Mouse (Mus musculus) stomach, embryonic 14.5 days (tissue): ENCODE results near the gene Tbc1d9b. TPM values are rescaled to one million over a fixed set of nuclear protein-coding genes. Genes with fewer than 3 reads are reported as not detected.
A peak's percentile ranks its signal among the peaks of the same experiment; 100 is the strongest.

Experiments
- ATAC-seq: fragments of 200-750 bp; cut with Nextera tagmentation; 2 replicates; pipeline ENCODE4 v1.8.0; 2017; ENCODE audit warnings: low read depth, moderate TSS enrichment; ENCODE audit not compliant: insufficient number of reproducible peaks, insufficient read depth, low FRiP score
- H3K27ac ChIP-seq: fragments of 300-500 bp; sonication (generic); 2 replicates; pipeline ENCODE4 v1.5.1; 2014; ENCODE audit warnings: mild to moderate bottlenecking, low read length, moderate library complexity, mixed read lengths
- H3K27me3 ChIP-seq: fragments of 300-500 bp; sonication (generic); 2 replicates; pipeline ENCODE4 v1.6.1; 2014; ENCODE audit warnings: low read length, control low read depth, mixed read lengths; ENCODE audit not compliant: control insufficient read depth, insufficient read depth
- H3K36me3 ChIP-seq: fragments of 300-500 bp; sonication (generic); 2 replicates; pipeline ENCODE4 v1.6.1; 2014; ENCODE audit warnings: mild to moderate bottlenecking, control low read depth, low read length, moderate library complexity, mixed read lengths; ENCODE audit not compliant: control insufficient read depth, insufficient read depth
- H3K4me1 ChIP-seq: fragments of 300-500 bp; sonication (generic); 2 replicates; pipeline ENCODE4 v1.6.1; 2014; ENCODE audit warnings: low read length, control low read depth, mixed read lengths; ENCODE audit not compliant: control insufficient read depth, insufficient read depth
- H3K4me2 ChIP-seq: fragments of 300-500 bp; sonication (generic); replicated peaks from 2 replicates; pipeline ENCODE4 v1.6.1; 2014; ENCODE audit warnings: low read depth, low read length, control low read depth
- H3K4me3 ChIP-seq: fragments of 300-500 bp; sonication (generic); 2 replicates; pipeline ENCODE4 v1.5.1; 2014; ENCODE audit warnings: low read depth, low read length, control low read depth
- H3K9ac ChIP-seq: fragments of 300-500 bp; sonication (generic); replicated peaks from 2 replicates; pipeline ENCODE4 v1.6.1; 2014; ENCODE audit warnings: low read depth, mild to moderate bottlenecking, control low read depth, low read length, moderate library complexity, mixed read lengths
- H3K9me3 ChIP-seq: fragments of 300-500 bp; sonication (generic); 2 replicates; pipeline ENCODE4 v1.6.1; 2016; ENCODE audit warnings: low read depth, low read length, control low read depth; ENCODE audit not compliant: control insufficient read depth
- WGBS: fragments of 180-500 bp; shearing (Covaris S2); extraction: QIAGEN DNeasy Blood & Tissue Kit; methylation state at CpG from one replicate; pipeline ENCODE4 v1.1.7; 2014; 5-methylcytosine and 5-hydroxymethylcytosine counted together
- polyA plus RNA-seq: library from polyadenylated mRNA; unstranded; fragments of >200 nt; fragmentation: Nextera tagmentation; extraction: Ambion mirVana; gene quantifications from 2 replicates; pipeline ENCODE4 v1.2.1, GENCODE M21; 2014

The Tbc1d9b gene
- polyA plus RNA-seq, 1 experiment from 2014 or later: 39.3 TPM

GRCm38 (mm10) chr11:50127781-50128180 lies 3.4 kb upstream of the Tbc1d9b start:
- 0 out of 2 replicates have a peak, but pooled peaks cover 5% of the 10 kb centered on the region for H3K4me1 ChIP-seq
- WGBS: 6% methylated on average over 10 of the region's 10 CpGs
- H3K4me3 ChIP-seq: no peak overlapping the region
- no peak overlapping the region for H3K9ac ChIP-seq
- H3K4me2 ChIP-seq: peak overlapping the region; percentile 27; the same call in 1 of the 2 replicates
- no peaks in the 10 kb centered on the region for H3K27me3 ChIP-seq
- no peaks in the 10 kb centered on the region for H3K9me3 ChIP-seq
- no peaks in the 10 kb centered on the region for H3K36me3 ChIP-seq
- ATAC-seq: no peak
- H3K27ac ChIP-seq: no peak overlapping the region

DNA sequence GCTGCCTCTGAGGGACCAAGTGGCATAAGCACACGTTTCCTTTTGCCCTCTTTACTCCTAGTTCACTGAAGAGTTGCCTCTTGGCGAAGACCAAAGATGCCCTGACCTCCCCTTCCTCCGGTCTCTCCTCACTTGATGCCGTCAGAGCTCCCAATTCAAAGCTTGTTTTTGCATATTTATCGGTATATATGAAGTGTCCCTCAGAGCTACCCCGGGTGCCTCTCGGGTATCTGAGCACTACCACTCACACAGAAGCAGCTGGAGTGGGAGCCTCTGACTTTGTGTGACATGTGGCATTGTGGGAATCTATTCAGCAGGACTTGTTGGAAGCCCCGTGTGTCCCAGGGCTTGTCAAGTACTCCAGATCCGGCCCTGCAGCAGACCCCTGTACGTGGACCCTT lies 605 bp downstream of the Tbc1d9b start:
- no peak for ATAC-seq
- peaks cover 9% of the 10 kb centered on the region; the same call in 1 of the 2 replicates for H3K36me3 ChIP-seq
- no peaks in the 10 kb centered on the region for H3K9me3 ChIP-seq
- 13% methylated on average over 10 of the region's 10 CpGs for WGBS
- peak overlapping the region; percentile 86 for H3K4me2 ChIP-seq
- H3K27me3 ChIP-seq: no peaks in the 10 kb centered on the region
- H3K9ac ChIP-seq: peak overlapping the region; percentile 95
- 0 out of 2 replicates have a peak, but pooled peaks cover 8% of the 10 kb centered on the region for H3K4me1 ChIP-seq
- H3K4me3 ChIP-seq: peak overlapping the region; percentile 80
- H3K27ac ChIP-seq: no peak overlapping the region

DNA sequence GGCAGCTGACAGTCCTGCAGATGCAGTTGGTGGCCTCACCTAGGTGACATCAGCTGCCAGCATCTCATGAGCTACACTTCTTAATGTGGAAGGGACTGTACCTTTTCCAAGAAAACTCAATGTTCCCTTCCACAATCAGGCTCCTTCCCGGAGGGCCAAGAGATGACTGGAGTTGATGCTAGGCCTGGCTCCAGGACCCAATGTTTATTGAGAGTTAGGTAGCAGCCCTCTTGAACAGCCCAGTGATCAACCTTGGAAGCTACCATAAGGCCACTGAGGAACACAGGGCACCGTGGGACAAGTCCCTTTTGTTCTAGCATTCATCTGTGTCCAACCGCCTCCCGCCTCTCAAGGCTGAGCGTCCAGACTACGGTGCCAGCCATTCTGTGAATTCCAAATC lies 1.1 kb downstream of the Tbc1d9b start:
- H3K4me2 ChIP-seq: peak overlapping the region; percentile 86
- H3K4me3 ChIP-seq: peak overlapping the region; percentile 80
- 88% methylated on average over 6 of the region's 6 CpGs for WGBS
- H3K36me3 ChIP-seq: peaks cover 9% of the 10 kb centered on the region; the same call in 1 of the 2 replicates
- no peaks in the 10 kb centered on the region for H3K27me3 ChIP-seq
- no peaks in the 10 kb centered on the region for H3K9me3 ChIP-seq
- H3K9ac ChIP-seq: peak overlapping the region; percentile 95; the same call in 1 of the 2 replicates
- no peak for ATAC-seq
- H3K27ac ChIP-seq: no peak overlapping the region
- H3K4me1 ChIP-seq: 0 out of 2 replicates have a peak, but pooled peaks cover 8% of the 10 kb centered on the region

GRCm38 (mm10) chr11:50134136-50134859 lies 3.1 kb downstream of the Tbc1d9b start:
- no peak overlapping the region for H3K27ac ChIP-seq
- H3K27me3 ChIP-seq: no peaks in the 10 kb centered on the region
- ATAC-seq: no peak
- no peak overlapping the region for H3K4me3 ChIP-seq
- peaks cover 14% of the 10 kb centered on the region for H3K36me3 ChIP-seq
- no peak overlapping the region for H3K4me2 ChIP-seq
- H3K9me3 ChIP-seq: no peaks in the 10 kb centered on the region
- 64% methylated on average over 10 of the region's 10 CpGs for WGBS
- no peak overlapping the region for H3K9ac ChIP-seq
- H3K4me1 ChIP-seq: 0 out of 2 replicates have a peak, but pooled peaks cover 8% of the 10 kb centered on the region

- Histone ChIP-seq H3K27ac (no peak overlapping the region), H3K27me3 (no peaks in the 10 kb centered on the region), H3K9me3 (no peaks in the 10 kb centered on the region), H3K4me2 (no peak overlapping the region), H3K9ac (no peak overlapping the region), H3K36me3 (peaks cover 30% of the 10 kb centered on the region), H3K4me3 (no peak overlapping the region), H3K4me1 (0 out of 2 replicates have a peak, but pooled peaks cover 3% of the 10 kb centered on the region)
- WGBS: 42% methylated on average over 10 of the region's 10 CpGs
- no peak for ATAC-seq
Measured at GRCm38 (mm10) chr11:50138206-50138822, 7.1 kb downstream of the Tbc1d9b start.

DNA sequence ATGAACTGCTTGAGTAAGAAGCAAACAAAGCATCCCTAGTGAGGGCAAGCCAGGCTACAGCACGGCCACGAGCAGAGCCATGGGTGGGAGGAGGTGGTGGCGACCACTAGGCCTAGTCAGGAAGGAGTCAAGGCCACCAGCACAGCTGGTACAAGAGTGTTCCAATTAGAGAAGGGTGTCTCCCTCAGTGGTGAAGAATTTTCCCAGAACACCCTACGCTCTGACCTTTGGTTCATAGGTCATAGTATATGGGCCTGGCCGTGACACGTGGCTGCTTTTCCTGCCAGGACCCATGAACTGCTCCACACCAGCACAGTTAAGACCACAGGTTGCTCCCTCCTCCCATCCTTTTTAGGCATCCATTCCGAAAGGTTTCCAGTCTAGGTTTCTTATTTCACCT lies 8.4 kb downstream of the Tbc1d9b start:
- Histone ChIP-seq H3K27ac (no peak overlapping the region), H3K4me3 (no peak overlapping the region), H3K9me3 (no peaks in the 10 kb centered on the region), H3K36me3 (peaks cover 33% of the 10 kb centered on the region), H3K4me1 (no peaks in the 10 kb centered on the region), H3K27me3 (no peaks in the 10 kb centered on the region), H3K9ac (no peak overlapping the region), H3K4me2 (no peak overlapping the region)
- 83% methylated on average over 7 of the region's 7 CpGs for WGBS
- ATAC-seq: no peak

- Histone ChIP-seq H3K4me2 (no peak overlapping the region), H3K9ac (no peak overlapping the region), H3K27ac (no peak overlapping the region), H3K36me3 (peaks cover 57% of the 10 kb centered on the region), H3K9me3 (no peaks in the 10 kb centered on the region), H3K4me3 (no peak overlapping the region), H3K27me3 (no peaks in the 10 kb centered on the region), H3K4me1 (no peaks in the 10 kb centered on the region)
- 76% methylated on average over 3 of the region's 3 CpGs for WGBS
- no peak for ATAC-seq
Measured at GRCm38 (mm10) chr11:50145529-50145928, 14.3 kb downstream of the Tbc1d9b start.

GRCm38 (mm10) chr11:50146121-50146520 lies 14.9 kb downstream of the Tbc1d9b start:
- H3K36me3 ChIP-seq: peaks cover 57% of the 10 kb centered on the region
- ATAC-seq: no peak
- 93% methylated on average over 13 of the region's 13 CpGs for WGBS

More at GRCm38 (mm10) chr11:50146121-50146520, 14.9 kb downstream of the Tbc1d9b start:
- no peak overlapping the region for H3K27ac ChIP-seq
- no peak overlapping the region for H3K9ac ChIP-seq
- no peak overlapping the region for H3K4me3 ChIP-seq
- H3K27me3 ChIP-seq: no peaks in the 10 kb centered on the region
- H3K4me1 ChIP-seq: no peaks in the 10 kb centered on the region
- no peak overlapping the region for H3K4me2 ChIP-seq
- no peaks in the 10 kb centered on the region for H3K9me3 ChIP-seq
